In the genomic region with DNA sequence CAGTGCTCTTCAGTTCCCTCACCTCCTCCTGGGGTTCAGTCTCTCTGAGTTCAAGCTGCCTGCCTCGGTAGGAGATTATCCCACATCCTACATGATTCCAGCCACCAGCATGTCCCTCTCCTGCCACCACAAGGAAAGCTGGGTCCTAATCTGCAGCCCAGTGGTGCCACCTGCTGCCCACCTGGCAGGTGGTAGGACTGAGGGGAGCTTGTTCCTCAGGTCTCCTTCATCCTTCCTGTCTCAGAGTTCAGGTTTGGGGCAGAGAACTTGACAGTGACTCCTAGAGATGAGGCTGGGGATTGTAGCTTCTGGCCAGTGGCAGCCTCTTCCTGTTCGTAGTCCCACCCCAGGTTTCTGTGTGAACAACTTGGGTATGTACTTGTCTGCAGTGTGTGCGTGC, we compare ENCODE assay signal across 10 mouse cellular contexts. TPM values are rescaled to one million over a fixed set of nuclear protein-coding genes. Genes with fewer than 3 reads are reported as not detected.
DNase-seq lines count a peak whose midpoint lies in the region; ATAC-seq and TF ChIP-seq lines count a peak whose summit lies in the region.
"Had no signal": no experiment of that assay in that cellular context is flagged by ENCODE, and none has a peak within 500 bp of the region (broad histone marks: within the 10 kb centered on the region; RNA-seq: fewer than 3 reads in every experiment).

No protein-coding gene starts in this region.

- no peak for TF ChIP-seq CTCF in thymus, adult 2 months (IDR thresholded peaks at IDR 0.05; ENCODE audit: borderline replicate concordance, control insufficient read depth, extremely low read depth, insufficient read depth, low read length, poor library complexity)
- peak; percentile 84 for TF ChIP-seq CTCF in kidney, postnatal 0 days (IDR thresholded peaks at IDR 0.05; ENCODE audit: low read depth)
- peak; percentile 86 for TF ChIP-seq CTCF in stomach, postnatal 0 days (IDR thresholded peaks at IDR 0.05; ENCODE audit: low read depth)

- ATAC-seq in heart, embryonic 16.5 days (replicated peaks; ENCODE audit: extremely low read depth, insufficient read depth, low FRiP score) = 0 out of 2 replicates have a peak, but pooled peaks have one; percentile 46
- ATAC-seq in kidney, postnatal 0 days (replicated peaks; ENCODE audit: low FRiP score, low read depth) = no peak
- peak; percentile 41; the same call in 1 of the 2 replicates for ATAC-seq in stomach, postnatal 0 days (ENCODE audit: low FRiP score, low TSS enrichment)

- no peak overlapping the region for H3K9ac ChIP-seq in heart, embryonic 16.5 days (ENCODE audit: low read length)
- no peak overlapping the region for H3K9ac ChIP-seq in kidney, postnatal 0 days (ENCODE audit: low read depth, low read length)
- no peak overlapping the region for H3K9ac ChIP-seq in stomach, postnatal 0 days (ENCODE audit: low read length)
- H3K9ac ChIP-seq: forebrain, embryonic 12.5 days; hindbrain, embryonic 15.5 days had no signal

- no peak for TF ChIP-seq EP300 in stomach, postnatal 0 days (optimal IDR thresholded peaks at IDR 0.05)

- H3K4me3 ChIP-seq in heart, embryonic 16.5 days (ENCODE audit: low read length) = no peak overlapping the region
- H3K4me3 ChIP-seq in thymus, adult 2 months (ENCODE audit: control insufficient read depth, insufficient read depth, low read length) = no peak overlapping the region
- H3K4me3 ChIP-seq in kidney, postnatal 0 days (replicated peaks; ENCODE audit: low read depth, low read length) = no peak overlapping the region
- no peak overlapping the region for H3K4me3 ChIP-seq in stomach, postnatal 0 days (ENCODE audit: low read depth, low read length)
- H3K4me3 ChIP-seq: forebrain, embryonic 12.5 days; hindbrain, embryonic 15.5 days had no signal

- no peaks in the 10 kb centered on the region for H3K36me3 ChIP-seq in heart, embryonic 16.5 days (ENCODE audit: control insufficient read depth, insufficient read depth)
- H3K36me3 ChIP-seq in thymus, adult 2 months (ENCODE audit: control insufficient read depth, insufficient read depth, low read length) = no peaks in the 10 kb centered on the region
- H3K36me3 ChIP-seq in kidney, postnatal 0 days (ENCODE audit: insufficient read depth, low read length) = no peaks in the 10 kb centered on the region
- H3K36me3 ChIP-seq in stomach, postnatal 0 days (ENCODE audit: control insufficient read depth, insufficient read depth, low read length) = no peaks in the 10 kb centered on the region
- H3K36me3 ChIP-seq: forebrain, embryonic 12.5 days; hindbrain, embryonic 15.5 days had no signal

- H3K4me2 ChIP-seq in heart, embryonic 16.5 days (ENCODE audit: low read depth, low read length) = no peak overlapping the region
- H3K4me2 ChIP-seq in kidney, postnatal 0 days (ENCODE audit: low read length) = no peak overlapping the region
- H3K4me2 ChIP-seq in stomach, postnatal 0 days (replicated peaks; ENCODE audit: low read depth) = no peak overlapping the region
- H3K4me2 ChIP-seq: forebrain, embryonic 12.5 days; hindbrain, embryonic 15.5 days had no signal

- no peak for TF ChIP-seq POLR2A in thymus, adult 2 months (IDR thresholded peaks at IDR 0.05; ENCODE audit: control insufficient read depth, extremely low read depth, insufficient read depth, low read length, poor library complexity)

- no peaks in the 10 kb centered on the region for H3K27me3 ChIP-seq in heart, embryonic 16.5 days (ENCODE audit: control insufficient read depth, insufficient read depth, low read length)
- H3K27me3 ChIP-seq in thymus, adult 2 months (ENCODE audit: control insufficient read depth, insufficient read depth, low read length) = no peaks in the 10 kb centered on the region
- no peaks in the 10 kb centered on the region for H3K27me3 ChIP-seq in kidney, postnatal 0 days (ENCODE audit: insufficient read depth, low read length)
- H3K27me3 ChIP-seq in stomach, postnatal 0 days (ENCODE audit: control insufficient read depth, insufficient read depth, low read length) = no peaks in the 10 kb centered on the region
- H3K27me3 ChIP-seq: forebrain, embryonic 12.5 days; hindbrain, embryonic 15.5 days had no signal

- 55% methylated on average over 3 of the region's 3 CpGs for WGBS in heart, embryonic 16.5 days
- WGBS in thymus, adult 2 months = 57% methylated on average over 3 of the region's 3 CpGs
- WGBS in kidney, postnatal 0 days = 60% methylated on average over 3 of the region's 3 CpGs
- 52% methylated on average over 3 of the region's 3 CpGs for WGBS in stomach, postnatal 0 days

- no peak for DNase-seq in heart, adult 8-10 months (ENCODE audit: low spot score)
- peak; percentile 22 for DNase-seq in thymus, postnatal 4 days
- no peak for DNase-seq in thymus, adult 2 months
- no peak for DNase-seq in kidney, postnatal 0 days (ENCODE audit: low spot score)
- DNase-seq in stomach, postnatal 0 days (ENCODE audit: low spot score) = peak; percentile 79
- DNase-seq in embryo, embryonic 10.5 days (ENCODE audit: low spot score) = no peak
- no peak for DNase-seq in gastrocnemius, adult 18-20 months (ENCODE audit: low spot score)

- peaks cover 19% of the 10 kb centered on the region for H3K4me1 ChIP-seq in heart, embryonic 16.5 days (ENCODE audit: control insufficient read depth, insufficient read depth, low read length)
- no peaks in the 10 kb centered on the region for H3K4me1 ChIP-seq in thymus, adult 2 months (replicated peaks; ENCODE audit: control insufficient read depth, insufficient read depth, low read length)
- no peaks in the 10 kb centered on the region for H3K4me1 ChIP-seq in kidney, postnatal 0 days (replicated peaks; ENCODE audit: insufficient read depth, low read length)
- H3K4me1 ChIP-seq in stomach, postnatal 0 days (replicated peaks; ENCODE audit: control insufficient read depth, insufficient read depth) = no peaks in the 10 kb centered on the region
- H3K4me1 ChIP-seq: forebrain, embryonic 12.5 days; hindbrain, embryonic 15.5 days had no signal

- H3K27ac ChIP-seq in heart, embryonic 16.5 days (ENCODE audit: low read length) = no peak overlapping the region
- H3K27ac ChIP-seq in thymus, adult 2 months (ENCODE audit: control insufficient read depth, insufficient read depth, low read length) = no peak overlapping the region
- no peak overlapping the region for H3K27ac ChIP-seq in kidney, postnatal 0 days
- 0 out of 2 replicates have a peak overlapping the region, but pooled peaks have one; percentile 40 for H3K27ac ChIP-seq in stomach, postnatal 0 days (replicated peaks)
- H3K27ac ChIP-seq: forebrain, embryonic 12.5 days; hindbrain, embryonic 15.5 days had no signal

- no peaks in the 10 kb centered on the region for H3K9me3 ChIP-seq in heart, embryonic 16.5 days (replicated peaks; ENCODE audit: control insufficient read depth, low read length)
- H3K9me3 ChIP-seq in kidney, postnatal 0 days (replicated peaks; ENCODE audit: low read length) = no peaks in the 10 kb centered on the region
- H3K9me3 ChIP-seq in stomach, postnatal 0 days (ENCODE audit: control insufficient read depth, low read length) = no peaks in the 10 kb centered on the region
- H3K9me3 ChIP-seq: forebrain, embryonic 12.5 days; hindbrain, embryonic 15.5 days had no signal

RNA-seq across cellular contexts. Expression of a gene that starts 17.2 kb away (rescaled TPM):
- polyA plus RNA-seq in heart, embryonic 16.5 days (2015; fragmentation: Nextera tagmentation; extraction: Ambion mirVana) = 8.7 and 9.0 TPM in 2 replicates
- total RNA-seq in heart, adult 8-10 months (2022) = 1 to 10 TPM; 1.5 to 4.7 (median 2.4) TPM
- 3.1 and 3.8 TPM in 2 replicates for polyA plus RNA-seq in thymus, adult 2 months (2012; rRNA removed)
- 1.9 and 2.2 TPM in 2 replicates for polyA plus RNA-seq in kidney, postnatal 0 days (2015; fragmentation: Nextera tagmentation; extraction: Ambion mirVana)
- polyA plus RNA-seq in stomach, postnatal 0 days (2015; fragmentation: Nextera tagmentation; extraction: Ambion mirVana) = 63.0 and 75.8 TPM in 2 replicates
- total RNA-seq in gastrocnemius, adult 18-20 months (2021) = 1 to 10 TPM; 1.4 to 3.8 TPM
- polyA plus RNA-seq: forebrain, embryonic 12.5 days had no signal

RNA-seq across cellular contexts. Expression of a gene that starts 23.7 kb away (rescaled TPM):
- 19.6 and 28.9 TPM in 2 replicates for polyA plus RNA-seq in heart, embryonic 16.5 days (2015; fragmentation: Nextera tagmentation; extraction: Ambion mirVana)
- total RNA-seq in heart, adult 8-10 months (2022) = 1 to 10 TPM; 1.4 to 3.6 (median 2.7) TPM
- 20.8 and 28.3 TPM in 2 replicates for polyA plus RNA-seq in thymus, adult 2 months (2012; rRNA removed)
- polyA plus RNA-seq in kidney, postnatal 0 days (2015; fragmentation: Nextera tagmentation; extraction: Ambion mirVana) = 226 and 229 TPM in 2 replicates
- 191 and 207 TPM in 2 replicates for polyA plus RNA-seq in stomach, postnatal 0 days (2015; fragmentation: Nextera tagmentation; extraction: Ambion mirVana)
- total RNA-seq in gastrocnemius, adult 18-20 months (2021) = under 1 TPM in 1 of 2 experiments, not detected in 1; 0.14 TPM

RNA-seq across cellular contexts. Expression of a gene that starts 51.4 kb away (rescaled TPM):
- 0.14 TPM in 1 of 2 replicates, not detected in the other for polyA plus RNA-seq in heart, embryonic 16.5 days (2015; fragmentation: Nextera tagmentation; extraction: Ambion mirVana)
- not detected for total RNA-seq in heart, adult 8-10 months (2022)
- 0.57 and 0.77 TPM in 2 replicates for polyA plus RNA-seq in thymus, adult 2 months (2012; rRNA removed)
- polyA plus RNA-seq in kidney, postnatal 0 days (2015; fragmentation: Nextera tagmentation; extraction: Ambion mirVana) = 0.05 TPM in 1 of 2 replicates, not detected in the other
- 0.23 and 0.24 TPM in 2 replicates for polyA plus RNA-seq in stomach, postnatal 0 days (2015; fragmentation: Nextera tagmentation; extraction: Ambion mirVana)
- total RNA-seq in gastrocnemius, adult 18-20 months (2021) = not detected

Comparison
In these comparisons a context has a peak if more than half of its experiments do, and no peak if none do; other contexts are left out.
1. DNase-seq: peak in thymus, postnatal 4 days (single experiment) and stomach, postnatal 0 days (single experiment); none in heart, adult 8-10 months (single experiment), thymus, adult 2 months (single experiment), kidney, postnatal 0 days (single experiment), embryo, embryonic 10.5 days (single experiment) and gastrocnemius, adult 18-20 months (single experiment).